Mouse (Mus musculus) kidney, adult 2 months (tissue): ENCODE results near the gene Olfr168.

Experiments
- CTCF ChIP-seq: fragments of 200-500 bp; conservative IDR thresholded peaks from 2 replicates; pipeline ENCODE4 v1.5.1; 2011; ENCODE audit warnings: low read depth, mild to moderate bottlenecking, control low read depth, low read length, moderate library complexity, mixed read lengths; ENCODE audit not compliant: insufficient read depth, insufficient read length
- POLR2A ChIP-seq: fragments of 200-500 bp; IDR thresholded peaks from one replicate; pipeline ENCODE4 v1.6.1; 2011; ENCODE audit warnings: low read depth, low read length, control low read depth

GRCm38 (mm10) chr16:19483394-19483793, 52.0 kb downstream of the Olfr168 start, which contains the start of gene Olfr166:
- no peak for TF ChIP-seq POLR2A
- TF ChIP-seq CTCF, result no peak
